Mouse (Mus musculus): ENCODE measurements around the gene Polr3gl.
A peak's percentile ranks its signal among the peaks of the same experiment; 100 is the strongest.

The Polr3gl gene

DNA sequence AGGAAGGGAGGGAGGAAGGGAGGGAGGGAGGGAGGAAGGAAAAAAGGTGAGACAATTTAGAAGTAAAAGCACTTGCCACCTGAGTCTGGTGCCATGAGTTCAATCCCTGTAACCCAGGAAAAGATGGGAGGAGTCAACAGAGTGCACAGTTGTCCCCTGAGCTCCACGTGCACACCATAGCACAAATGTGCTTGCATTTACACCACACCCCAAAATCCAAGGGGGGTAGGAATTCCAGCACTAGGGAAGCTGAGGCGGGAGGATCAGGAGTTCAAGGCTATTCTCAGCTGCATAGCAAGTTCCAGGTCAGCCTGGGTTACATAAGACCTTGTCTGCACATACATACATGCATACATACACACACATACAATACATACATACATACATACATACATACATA, 22.6 kb downstream of the Polr3gl start:
- peak; percentile 93 for DNase-seq

DNA sequence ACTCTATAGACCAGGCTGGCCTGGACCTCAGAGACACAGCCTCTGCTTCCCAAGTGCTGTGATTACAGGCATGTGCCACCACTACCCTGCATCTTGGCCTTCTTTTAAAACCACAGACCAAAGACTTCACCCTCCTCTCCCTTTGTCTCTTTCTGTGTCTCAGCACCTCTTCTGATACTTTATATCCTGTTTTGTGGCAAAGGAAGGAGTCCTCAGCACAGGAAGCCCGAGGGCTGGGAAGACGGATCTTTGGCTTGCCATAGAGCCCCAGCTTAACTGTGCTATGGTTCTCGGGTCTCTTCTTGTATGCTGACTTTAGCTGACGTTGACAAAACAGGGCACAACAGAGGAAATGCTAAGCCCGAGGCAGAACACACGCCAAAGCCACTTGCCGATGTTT, 23.3 kb downstream of the Polr3gl start:
- DNase-seq, result peak; percentile 93

DNA sequence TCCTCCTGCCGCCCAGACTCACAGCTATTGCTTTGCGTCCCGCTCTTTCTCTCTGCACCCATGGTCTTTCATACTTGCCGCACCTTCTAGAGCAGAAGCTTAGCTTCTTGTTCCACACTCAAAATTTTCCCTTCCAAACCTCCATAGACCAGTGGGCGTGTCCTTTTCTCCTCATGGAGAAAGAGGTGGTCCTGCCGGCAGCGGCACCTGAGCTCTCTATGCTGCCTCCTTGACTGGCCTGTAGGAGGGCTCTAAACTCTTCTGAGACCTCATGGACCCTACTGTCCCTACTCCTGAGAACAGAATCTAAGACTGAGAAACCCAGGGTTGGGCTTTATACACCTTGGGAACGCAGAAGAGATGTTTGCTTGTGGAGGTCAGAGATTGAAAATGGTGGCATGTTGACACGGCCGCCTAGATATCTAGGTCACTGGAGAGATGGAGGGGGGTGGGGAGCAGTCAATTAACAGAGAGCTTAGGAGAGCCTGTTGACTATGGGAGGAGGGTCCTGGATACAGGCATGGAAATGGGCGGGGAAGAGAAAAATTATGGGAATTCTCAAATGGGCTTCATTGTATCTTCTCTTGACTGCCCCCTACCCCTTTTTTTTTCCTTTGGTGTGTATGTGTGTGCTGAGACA, 23.9 kb downstream of the Polr3gl start:
- peak; percentile 91 for DNase-seq

DNA sequence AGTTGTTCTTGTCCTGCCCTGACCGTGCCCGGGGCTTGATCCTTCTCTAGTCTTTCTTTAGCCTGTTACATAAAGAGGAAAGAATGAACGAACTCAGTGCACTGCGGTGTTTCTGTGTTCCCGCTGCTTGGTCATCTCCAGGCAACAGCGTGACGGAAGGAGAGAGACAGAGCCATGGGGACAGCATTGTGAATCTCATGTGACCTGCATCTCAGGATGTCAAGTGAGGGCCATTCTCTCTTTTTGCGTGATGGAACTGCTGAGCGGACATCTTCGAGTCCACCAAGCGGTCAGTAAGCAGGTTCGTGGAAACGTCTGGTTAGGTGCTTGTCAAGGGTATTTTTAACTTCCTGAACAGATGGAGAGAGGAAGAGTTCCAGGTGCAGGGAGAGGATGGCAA, 24.5 kb downstream of the Polr3gl start:
- DNase-seq, result peak; percentile 97

DNA sequence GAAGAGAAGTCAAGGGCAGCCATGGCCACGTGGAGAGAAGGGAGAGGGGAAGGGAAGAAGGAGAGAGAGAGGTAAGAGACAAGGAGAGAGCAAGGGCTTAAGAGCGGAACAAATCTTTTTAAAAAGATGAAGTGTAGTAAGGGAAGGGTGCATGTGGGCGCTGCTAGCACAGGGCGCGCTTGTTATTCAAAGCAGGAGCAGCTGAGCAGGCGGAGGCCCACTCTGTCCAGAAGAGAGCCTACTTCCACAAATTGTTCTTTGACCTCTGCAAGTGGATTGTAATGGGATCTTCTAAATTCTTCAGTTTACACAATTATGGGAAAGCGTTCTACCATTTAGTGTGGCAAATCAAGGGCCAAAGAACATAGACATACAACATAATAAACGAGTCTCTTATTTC, 25.4 kb downstream of the Polr3gl start:
- DNase-seq, result peak; percentile 96

DNA sequence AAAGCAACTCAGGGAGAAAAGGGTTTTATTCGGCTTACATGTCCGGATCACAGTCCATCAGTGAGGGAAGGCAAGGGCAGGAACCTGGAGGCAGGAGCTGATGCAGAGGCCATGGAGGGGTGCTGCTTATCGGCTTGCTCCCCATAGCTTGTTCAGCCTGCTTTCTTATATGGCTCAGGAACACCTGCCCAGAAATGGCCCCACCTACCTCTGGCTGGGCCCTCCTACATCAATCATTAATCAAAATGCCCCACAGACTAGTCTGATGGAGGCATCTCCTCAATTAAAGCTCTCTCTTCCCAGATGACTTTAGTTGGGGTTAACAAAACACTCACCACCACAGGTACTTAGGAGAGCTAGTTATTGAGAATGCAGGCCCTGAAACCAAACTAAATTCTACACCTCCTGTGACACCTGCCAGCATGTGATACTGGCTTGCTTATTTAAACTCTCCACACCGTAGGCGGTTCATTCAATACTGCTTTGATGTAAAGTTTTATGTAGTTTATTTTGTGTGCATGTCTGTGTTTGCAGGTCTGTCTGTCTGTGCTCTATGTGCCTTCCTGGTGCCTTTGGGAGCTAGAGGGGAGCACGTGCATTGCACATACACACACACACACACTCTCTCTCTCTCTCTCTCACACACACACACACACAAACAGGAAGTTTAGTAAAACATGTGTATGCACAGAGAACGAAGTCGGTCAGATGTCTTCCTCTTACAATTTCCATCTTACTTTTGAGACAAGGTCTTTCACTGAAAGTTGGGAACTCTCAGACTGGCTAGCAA, 27.1 kb downstream of the Polr3gl start:
- peak; percentile 90 for DNase-seq

DNA sequence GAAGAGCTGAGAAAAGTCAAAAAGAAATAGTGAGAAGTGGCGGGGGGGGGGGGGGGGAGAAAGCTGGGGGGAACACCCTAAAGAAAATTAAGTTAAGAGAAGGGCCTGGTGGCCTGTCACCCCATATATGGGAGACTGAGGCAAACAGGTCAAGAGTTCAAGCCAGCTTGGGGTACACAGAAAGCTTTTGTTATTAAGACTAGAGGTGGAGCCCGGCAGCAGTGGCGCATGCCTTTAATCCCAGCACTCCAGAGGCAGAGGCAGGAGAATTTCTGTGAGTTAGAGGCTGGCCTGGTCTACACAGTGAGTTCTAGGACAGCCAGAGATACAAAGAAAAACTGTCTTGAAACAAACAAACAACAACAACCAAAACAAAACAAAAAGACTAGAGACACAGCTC, 28.9 kb downstream of the Polr3gl start:
- peak; percentile 89 for DNase-seq

DNA sequence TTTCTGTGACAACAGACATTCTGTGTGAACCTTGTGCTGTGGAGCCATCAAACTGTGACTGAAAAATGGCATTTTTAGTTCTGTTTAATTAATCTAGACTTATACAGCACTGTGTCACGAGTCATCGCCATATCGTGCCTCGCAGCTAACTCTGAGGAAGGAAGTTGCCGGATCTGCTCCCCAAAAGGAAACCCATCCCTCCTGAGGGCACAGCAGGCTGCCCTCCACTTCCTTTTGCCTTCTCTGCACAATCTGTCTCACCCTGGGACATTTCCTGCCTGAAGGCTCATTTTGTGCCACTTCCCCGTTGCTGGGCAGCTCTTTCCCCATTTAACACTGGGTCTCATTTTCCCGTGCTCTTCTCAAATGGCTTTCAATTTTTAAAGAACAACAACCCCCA, 29.3 kb downstream of the Polr3gl start:
- DNase-seq, result peak; percentile 99

DNA sequence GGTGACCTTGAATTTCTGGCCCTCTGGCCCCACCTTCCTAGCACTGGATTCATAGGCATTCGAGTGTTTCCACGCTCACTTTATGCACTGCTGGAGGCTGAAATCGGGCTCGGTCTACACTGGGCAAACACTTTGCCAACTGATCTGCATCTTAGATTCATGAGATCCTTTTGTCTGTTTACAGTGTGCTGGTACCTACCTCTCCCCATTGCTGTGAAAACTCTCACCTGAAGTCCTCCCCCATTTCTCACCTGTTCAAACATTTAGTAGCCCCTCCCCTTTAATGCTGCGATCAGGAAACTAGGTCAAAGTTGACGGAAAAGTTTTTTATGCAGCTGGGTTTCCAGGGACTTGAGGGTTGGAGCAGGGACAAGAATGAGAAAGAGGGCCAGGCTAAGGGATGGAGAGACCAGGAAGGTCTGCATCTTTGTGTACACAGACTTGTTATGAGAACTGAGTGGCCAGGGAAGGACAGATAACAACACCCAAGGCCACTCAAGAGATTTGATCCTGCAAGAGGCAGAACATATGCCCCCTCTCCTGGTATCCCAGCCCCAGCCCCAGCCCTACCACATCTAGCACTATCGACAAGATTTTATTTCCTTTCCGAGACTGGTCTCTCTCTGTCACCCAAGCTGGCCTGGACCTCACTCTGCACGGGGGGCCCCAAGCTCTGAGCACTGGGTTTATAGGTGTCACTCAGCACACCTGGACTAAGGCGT, 29.9 kb downstream of the Polr3gl start:
- DNase-seq, result peak; percentile 97

DNA sequence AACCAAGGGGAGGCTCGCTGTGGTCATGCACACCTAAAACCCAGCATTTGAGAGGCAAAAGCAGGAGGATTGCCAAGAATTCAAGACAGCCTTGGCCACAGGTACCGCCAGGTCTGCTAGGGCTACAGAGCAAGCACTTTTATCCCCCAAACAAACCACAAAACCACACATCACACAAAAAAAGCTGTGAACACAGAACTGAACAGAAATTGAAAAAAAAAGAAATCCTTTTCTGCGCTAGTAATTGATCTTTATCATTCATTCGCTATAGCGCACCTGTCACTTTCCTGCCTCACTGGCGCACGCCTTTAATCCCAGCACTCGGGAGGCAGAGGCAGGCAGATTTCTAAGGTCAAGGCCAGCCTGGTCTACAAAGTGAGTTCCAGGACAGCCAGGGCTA, 30.7 kb downstream of the Polr3gl start:
- DNase-seq, result peak; percentile 91

DNA sequence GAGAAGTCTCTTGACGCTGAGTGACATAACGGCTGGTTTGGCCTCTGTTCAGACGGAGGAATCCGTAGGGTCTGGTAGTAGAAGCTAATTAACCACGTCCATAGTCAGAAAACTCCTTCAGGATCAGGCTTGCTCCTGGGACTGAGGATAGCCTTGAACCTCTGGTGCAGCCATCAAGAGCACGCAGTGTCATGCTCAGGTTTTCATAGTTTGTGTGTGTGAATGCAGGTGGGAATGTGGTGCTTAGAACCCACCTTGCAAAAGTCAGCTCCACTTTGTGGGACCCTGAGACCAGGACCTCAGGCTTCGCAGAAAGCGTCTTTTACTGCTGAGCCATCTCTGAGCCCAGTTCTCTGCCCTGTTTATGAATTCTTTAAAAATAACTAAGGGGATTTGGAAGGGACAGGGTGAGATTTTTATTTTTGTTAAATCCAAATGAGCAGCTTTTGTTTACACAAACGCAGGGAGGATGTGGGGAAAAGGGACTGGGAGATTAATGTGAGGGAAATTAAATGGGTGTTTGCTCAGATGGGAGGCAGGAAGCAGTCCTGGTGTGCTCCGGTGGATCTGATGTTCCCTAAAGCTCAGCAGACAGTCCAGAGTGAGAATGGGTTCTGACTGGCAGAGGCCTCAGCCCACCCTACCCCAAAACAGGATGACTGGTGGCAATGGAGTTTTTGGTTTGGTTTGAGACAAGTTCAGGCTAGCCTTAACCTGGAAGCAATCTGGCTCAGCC, 31.9 kb downstream of the Polr3gl start:
- DNase-seq, result peak; percentile 97

DNA sequence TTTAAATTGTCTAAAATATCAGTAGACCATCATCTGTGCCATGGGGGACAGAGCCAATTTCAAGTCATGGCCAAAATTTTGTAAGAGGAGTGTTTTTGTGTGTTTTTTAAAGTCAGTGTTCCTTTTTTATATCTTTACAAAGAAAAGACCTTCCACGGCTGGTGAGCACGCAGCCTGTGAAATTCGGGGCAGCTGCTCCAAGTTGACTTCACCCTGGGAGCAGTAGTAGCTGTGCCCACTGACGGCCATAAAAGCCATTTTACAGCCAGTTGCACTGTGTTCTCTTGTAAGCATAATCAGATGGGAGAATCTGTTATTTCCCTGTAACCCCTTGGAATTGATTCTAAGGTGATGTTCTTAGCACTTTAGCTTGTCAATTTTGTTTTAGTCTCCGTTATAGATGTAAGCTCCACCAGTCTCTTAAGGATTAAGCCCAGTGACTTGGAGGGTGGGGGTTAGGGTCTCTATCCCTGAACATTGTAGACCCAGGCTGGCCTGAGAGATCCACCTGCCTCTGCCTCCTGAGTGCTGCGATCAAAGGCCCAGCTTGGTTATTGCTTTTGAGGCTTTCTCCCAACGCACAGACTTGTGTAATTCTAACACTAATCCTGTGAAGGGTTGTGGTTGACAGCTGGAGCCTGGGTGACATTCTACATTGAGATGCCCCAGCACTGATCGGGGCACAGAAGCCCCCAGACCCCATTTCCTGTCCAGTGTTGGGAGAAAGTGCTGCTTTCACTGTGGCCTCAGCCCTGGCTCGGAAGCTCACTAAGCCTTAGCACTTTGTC, 32.9 kb downstream of the Polr3gl start:
- peak; percentile 90 for DNase-seq

DNA sequence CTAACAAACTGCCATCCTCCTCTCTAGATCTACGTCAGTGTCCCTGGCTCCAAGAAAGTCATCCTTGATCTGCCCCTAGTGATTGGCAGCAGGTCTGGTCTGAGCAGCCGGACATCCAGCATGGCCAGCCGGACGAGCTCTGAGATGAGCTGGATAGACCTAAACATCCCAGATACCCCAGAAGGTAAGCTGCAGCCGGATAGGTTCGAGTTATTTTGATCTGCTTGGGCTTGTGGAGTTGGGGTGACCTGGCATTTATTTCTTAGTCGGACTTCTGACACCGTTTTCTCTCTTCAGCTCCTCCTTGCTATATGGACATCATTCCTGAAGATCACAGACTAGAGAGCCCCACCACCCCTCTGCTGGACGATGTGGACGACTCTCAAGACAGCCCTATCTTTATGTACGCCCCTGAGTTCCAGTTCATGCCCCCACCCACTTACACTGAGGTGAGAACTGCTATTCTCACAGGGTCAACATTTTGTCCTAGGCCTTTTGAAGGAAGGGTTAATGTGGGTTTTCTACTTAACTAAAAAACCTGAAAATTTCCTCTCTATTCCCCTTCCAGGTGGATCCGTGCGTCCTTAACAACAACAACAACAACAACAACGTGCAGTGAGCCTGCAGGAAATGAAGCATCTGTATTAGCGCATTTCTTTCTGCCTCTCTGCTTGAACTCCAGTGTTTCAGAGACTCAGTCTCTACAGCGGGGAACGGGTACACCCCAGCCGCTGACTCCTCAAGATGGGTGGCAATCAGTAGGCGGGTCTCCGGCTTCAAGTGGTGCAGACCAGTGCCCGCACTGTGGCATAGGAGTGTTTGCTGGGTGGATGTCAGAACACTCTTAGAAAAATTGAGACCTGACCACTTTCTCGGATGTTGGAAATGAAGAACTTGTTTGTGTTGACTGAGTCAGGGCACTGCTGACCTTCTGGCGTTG, 33.8 kb downstream of the Polr3gl start:
- DNase-seq, result peak; percentile 96

DNA sequence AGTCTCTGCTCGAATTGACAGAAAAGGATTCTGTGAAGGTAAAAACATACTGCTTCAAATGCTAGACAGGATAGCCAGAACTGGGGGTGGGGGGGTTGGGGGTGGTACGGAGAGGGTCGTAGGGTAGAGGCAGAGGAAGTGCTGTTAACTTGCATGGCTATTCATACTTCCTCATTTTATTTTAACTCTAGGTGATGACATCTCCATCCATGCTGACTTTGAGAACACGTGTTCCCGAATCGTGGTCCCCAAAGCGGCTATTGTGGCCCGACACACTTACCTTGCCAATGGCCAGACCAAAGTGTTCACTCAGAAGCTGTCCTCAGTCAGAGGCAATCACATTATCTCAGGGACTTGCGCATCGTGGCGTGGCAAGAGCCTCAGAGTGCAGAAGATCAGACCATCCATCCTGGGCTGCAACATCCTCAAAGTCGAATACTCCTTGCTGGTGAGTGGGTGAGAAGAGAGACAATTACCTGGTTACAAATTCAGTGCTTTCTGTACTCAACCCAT, 34.5 kb downstream of the Polr3gl start:
- peak; percentile 95 for DNase-seq

DNA sequence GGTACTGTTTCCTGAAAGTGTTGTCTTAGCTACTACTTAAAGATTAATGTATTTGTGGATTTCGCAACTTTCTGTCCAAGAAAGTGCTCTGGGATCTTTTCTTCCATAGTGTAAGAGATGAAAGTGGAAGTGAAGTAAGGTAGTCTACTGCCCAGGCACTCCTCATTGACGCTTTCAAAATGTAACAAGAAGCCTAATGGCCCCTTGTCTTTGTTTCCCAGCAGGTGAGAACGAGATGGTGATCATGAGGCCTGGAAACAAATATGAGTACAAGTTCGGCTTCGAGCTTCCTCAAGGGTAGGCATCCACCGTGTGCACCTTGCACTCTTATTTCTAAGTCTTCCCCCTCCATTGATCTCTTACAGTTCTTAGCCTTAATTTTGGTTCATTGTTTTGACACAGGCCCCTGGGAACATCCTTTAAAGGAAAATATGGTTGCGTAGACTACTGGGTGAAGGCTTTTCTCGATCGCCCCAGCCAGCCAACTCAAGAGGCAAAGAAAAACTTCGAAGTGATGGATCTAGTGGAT, 35.2 kb downstream of the Polr3gl start:
- peak; percentile 84 for DNase-seq

DNA sequence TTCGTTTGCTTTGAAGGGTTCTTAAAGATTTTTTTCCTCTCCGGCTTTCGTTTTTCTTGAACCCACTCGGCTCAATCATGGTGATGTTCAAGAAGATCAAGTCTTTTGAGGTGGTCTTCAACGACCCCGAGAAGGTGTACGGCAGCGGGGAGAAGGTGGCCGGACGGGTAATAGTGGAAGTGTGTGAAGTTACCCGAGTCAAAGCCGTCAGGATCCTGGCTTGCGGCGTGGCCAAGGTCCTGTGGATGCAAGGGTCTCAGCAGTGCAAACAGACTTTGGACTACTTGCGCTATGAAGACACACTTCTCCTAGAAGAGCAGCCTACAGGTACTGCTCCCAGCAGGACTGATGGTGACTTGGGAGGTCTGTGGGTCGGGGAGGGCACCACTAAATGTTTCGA, 35.8 kb downstream of the Polr3gl start:
- peak; percentile 96 for DNase-seq

DNA sequence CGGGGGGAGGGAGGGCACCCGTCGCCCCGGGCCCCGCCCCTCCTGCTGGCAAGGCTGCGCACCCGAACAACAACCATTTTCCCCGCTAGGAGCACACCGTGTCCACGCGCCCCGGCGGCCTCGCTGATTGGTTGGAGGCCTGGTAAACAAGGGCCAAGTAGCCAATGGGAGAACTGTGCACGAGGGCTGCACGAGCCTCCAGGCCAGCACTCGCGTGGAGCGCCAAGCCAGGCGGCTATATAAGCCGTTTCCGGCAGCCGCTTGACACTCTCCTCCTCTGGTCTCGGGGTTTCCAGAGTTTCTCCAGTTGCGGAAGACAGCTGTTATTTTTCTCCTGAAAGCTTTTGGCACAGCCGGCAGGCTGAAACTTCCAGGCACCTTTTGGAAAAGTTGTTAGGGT, 36.3 kb downstream of the Polr3gl start, which contains the start of gene Txnip:
Txnip (plus strand) TSS at position 264 of the 400 bp plus-strand sequence.
- peak; percentile 100 for DNase-seq

DNA sequence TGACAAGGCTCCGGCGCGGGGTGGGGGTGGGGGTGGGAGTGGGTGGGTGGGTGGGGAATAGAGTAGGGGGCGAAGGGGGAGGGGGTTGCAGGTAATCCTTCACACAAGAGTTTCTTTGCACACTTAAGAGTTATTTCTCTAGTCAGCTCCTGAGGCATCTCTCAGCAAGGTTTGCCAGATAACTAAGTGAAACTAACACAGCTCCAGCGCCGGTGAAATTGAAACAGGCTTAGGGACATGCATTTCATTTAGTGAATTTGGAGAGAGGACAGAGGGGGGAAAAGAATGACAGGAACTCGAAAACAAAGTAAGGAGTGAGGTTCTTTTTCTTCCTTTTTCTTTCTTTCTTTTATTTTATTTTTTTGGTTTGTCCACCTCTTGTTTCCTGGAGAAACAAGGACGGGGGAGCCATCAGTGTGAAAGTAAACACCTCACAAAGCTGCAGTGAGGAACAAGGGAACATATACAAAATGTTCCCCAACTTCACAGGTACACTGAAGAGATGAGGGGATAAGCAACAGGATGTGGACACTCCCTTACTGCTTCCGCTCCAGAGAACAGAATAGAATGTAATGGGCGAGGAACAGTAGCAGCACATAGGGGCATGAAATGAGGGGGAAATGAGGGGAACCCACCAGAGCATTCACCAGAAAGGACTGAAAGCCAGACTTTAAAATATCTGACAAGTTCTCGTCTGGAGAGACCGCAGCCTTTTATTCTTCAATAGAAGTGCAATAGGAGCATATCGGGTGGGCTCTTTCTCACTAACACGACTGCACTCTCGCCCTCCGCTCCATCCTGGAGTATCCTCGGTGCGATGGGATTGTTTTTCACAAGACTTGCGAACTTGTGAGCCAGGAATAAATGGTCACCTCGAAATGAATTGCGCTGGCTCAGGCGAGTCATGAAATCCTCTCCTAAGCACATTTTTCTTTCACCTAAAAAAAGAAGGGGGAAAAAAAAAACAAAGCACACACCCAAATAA, 37.0 kb downstream of the Polr3gl start:
- DNase-seq, result peak; percentile 96

DNA sequence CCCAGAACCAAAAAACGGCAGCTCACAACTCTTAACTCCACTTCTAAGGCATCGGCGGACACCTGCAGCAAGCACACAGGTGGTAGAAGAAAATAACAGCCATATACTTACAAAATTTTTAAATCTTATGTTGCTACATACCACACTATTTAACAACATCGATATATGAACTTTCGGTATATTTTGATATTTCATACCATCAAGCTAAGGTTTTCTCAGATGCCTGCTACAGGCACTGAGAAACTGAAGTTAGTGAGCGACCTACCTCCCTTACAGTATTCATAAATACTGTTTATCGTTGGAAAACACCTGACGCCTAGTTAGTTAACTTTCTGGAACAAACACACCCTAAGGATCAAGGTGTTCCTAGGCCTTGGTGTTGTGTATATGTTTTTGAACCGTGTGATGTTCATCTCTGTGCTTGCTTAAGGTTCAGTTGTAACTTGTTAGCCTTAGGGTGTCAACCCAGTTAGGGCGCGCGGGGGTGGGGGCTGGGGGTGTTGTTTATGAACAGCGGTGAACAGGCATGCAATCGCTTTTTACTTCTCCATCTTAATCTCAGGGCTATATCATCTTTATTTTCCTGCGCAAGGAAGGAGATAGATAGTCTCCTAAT, 37.9 kb downstream of the Polr3gl start:
- DNase-seq, result peak; percentile 80

All from heart, adult 11 months (tissue).